Comparison of ENCODE assay signal across 8 mouse cellular contexts in the genomic region with DNA sequence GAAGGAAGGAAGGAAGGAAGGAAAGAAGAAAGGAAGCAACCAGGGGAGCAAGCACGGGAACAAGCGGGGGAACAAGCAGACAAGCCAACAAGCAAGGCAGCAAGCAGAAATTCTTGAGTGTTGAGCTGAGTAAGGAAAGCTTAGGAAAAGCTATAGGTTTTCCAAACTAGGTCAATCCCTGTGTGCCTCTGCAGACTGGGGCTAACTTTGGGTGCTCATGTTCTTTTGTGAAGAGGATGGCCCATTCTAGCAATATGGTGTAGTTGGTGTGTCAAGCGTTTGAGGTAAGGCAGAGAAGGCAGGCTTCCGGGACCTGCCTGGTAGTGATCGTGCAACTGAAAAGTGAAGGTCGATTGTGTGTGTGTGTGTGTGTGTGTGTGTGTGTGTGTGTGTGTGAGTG. TPM values are rescaled to one million over a fixed set of nuclear protein-coding genes. Genes with fewer than 3 reads are reported as not detected.
A peak's percentile ranks its signal among the peaks of the same experiment; 100 is the strongest.
DNase-seq lines count a peak whose midpoint lies in the region; ATAC-seq lines count a peak whose summit lies in the region.

No protein-coding gene starts in this region.

- H3K9me3 ChIP-seq in kidney, embryonic 14.5 days (ENCODE audit: control insufficient read depth, low read length), result no peaks in the 10 kb centered on the region
- no peaks in the 10 kb centered on the region for H3K9me3 ChIP-seq in intestine, embryonic 16.5 days (ENCODE audit: control insufficient read depth, low read length)
- no peaks in the 10 kb centered on the region for H3K9me3 ChIP-seq in hindbrain, embryonic 14.5 days (ENCODE audit: control insufficient read depth, low read length)

- H3K4me1 ChIP-seq in kidney, embryonic 14.5 days (ENCODE audit: control insufficient read depth, insufficient read depth, low read length), result no peaks in the 10 kb centered on the region
- peaks cover 3% of the 10 kb centered on the region; the same call in 1 of the 2 replicates for H3K4me1 ChIP-seq in intestine, embryonic 16.5 days (ENCODE audit: control insufficient read depth, insufficient read depth, low read length)
- no peaks in the 10 kb centered on the region for H3K4me1 ChIP-seq in hindbrain, embryonic 14.5 days (replicated peaks; ENCODE audit: control insufficient read depth, insufficient read depth, low read length)

- H3K27ac ChIP-seq in kidney, embryonic 14.5 days (ENCODE audit: low read depth, low read length), result no peak overlapping the region
- H3K27ac ChIP-seq in intestine, embryonic 16.5 days (ENCODE audit: low read length), result no peak overlapping the region
- H3K27ac ChIP-seq in hindbrain, embryonic 14.5 days, result no peak overlapping the region

- peak; percentile 10 for DNase-seq in kidney, postnatal 10 days
- DNase-seq in urinary bladder, adult 18-20 months (ENCODE audit: low spot score in 2 of 2), result peak; percentile 1 to 10
- no peak for DNase-seq in urinary bladder, postnatal 36 days (ENCODE audit: low spot score in 2 of 2)
- DNase-seq in cerebellum, postnatal 14 days, result peak; percentile 21 to 25
- DNase-seq in left cerebral cortex, adult 8-10 months (ENCODE audit: low spot score in 2 of 2), result peak; percentile 10 to 28
- DNase-seq in hindbrain, embryonic 14.5 days (ENCODE audit: low spot score), result no peak

- no peaks in the 10 kb centered on the region for H3K27me3 ChIP-seq in kidney, embryonic 14.5 days (ENCODE audit: control insufficient read depth, insufficient read depth, low read length)
- no peaks in the 10 kb centered on the region for H3K27me3 ChIP-seq in intestine, embryonic 16.5 days (replicated peaks; ENCODE audit: control insufficient read depth, insufficient read depth, low read length)
- no peaks in the 10 kb centered on the region for H3K27me3 ChIP-seq in hindbrain, embryonic 14.5 days (ENCODE audit: control insufficient read depth, insufficient read depth, low read length)

- 77% methylated on average over 6 of the region's 6 CpGs for WGBS in kidney, embryonic 14.5 days
- 82% methylated on average over 6 of the region's 6 CpGs for WGBS in intestine, embryonic 16.5 days
- 91% methylated on average over 6 of the region's 6 CpGs for WGBS in hindbrain, embryonic 14.5 days

- no peak overlapping the region for H3K4me3 ChIP-seq in kidney, embryonic 14.5 days (ENCODE audit: low read length)
- no peak overlapping the region for H3K4me3 ChIP-seq in intestine, embryonic 16.5 days (ENCODE audit: low read length)
- no peak overlapping the region for H3K4me3 ChIP-seq in hindbrain, embryonic 14.5 days (replicated peaks; ENCODE audit: low read length)

- no peak for ATAC-seq in kidney, embryonic 14.5 days (ENCODE audit: low FRiP score, low TSS enrichment)
- no peak for ATAC-seq in intestine, embryonic 16.5 days
- ATAC-seq in hindbrain, embryonic 14.5 days (ENCODE audit: low FRiP score), result no peak

- H3K4me2 ChIP-seq in kidney, embryonic 14.5 days (replicated peaks; ENCODE audit: low read depth, low read length), result no peak overlapping the region
- H3K4me2 ChIP-seq in intestine, embryonic 16.5 days (ENCODE audit: low read depth, low read length), result no peak overlapping the region
- H3K4me2 ChIP-seq in hindbrain, embryonic 14.5 days (replicated peaks), result no peak overlapping the region

- no peak overlapping the region for H3K9ac ChIP-seq in kidney, embryonic 14.5 days (ENCODE audit: low read depth, low read length)
- H3K9ac ChIP-seq in intestine, embryonic 16.5 days (ENCODE audit: low read depth, low read length), result no peak overlapping the region
- no peak overlapping the region for H3K9ac ChIP-seq in hindbrain, embryonic 14.5 days

- H3K36me3 ChIP-seq in kidney, embryonic 14.5 days (ENCODE audit: control insufficient read depth, insufficient read depth, low read length), result no peaks in the 10 kb centered on the region
- no peaks in the 10 kb centered on the region for H3K36me3 ChIP-seq in intestine, embryonic 16.5 days (ENCODE audit: control insufficient read depth, insufficient read depth, low read length)
- H3K36me3 ChIP-seq in hindbrain, embryonic 14.5 days (replicated peaks; ENCODE audit: control insufficient read depth, insufficient read depth), result no peaks in the 10 kb centered on the region

RNA-seq across cellular contexts. Expression of a gene that starts 54.8 kb away (rescaled TPM):
- polyA plus RNA-seq in kidney, embryonic 14.5 days (2014; fragmentation: Nextera tagmentation; extraction: Ambion mirVana), result 114 and 144 TPM in 2 replicates
- total RNA-seq in left cerebral cortex, adult 8-10 months (2022), result 10 to 100 TPM; 13.4 to 16.8 (median 15.1) TPM
- polyA plus RNA-seq in intestine, embryonic 16.5 days (2015; fragmentation: Nextera tagmentation; extraction: Ambion mirVana), result 50.0 and 54.6 TPM in 2 replicates
- 51.2 and 55.1 TPM in 2 replicates for polyA plus RNA-seq in hindbrain, embryonic 14.5 days (2014; fragmentation: Nextera tagmentation; extraction: Ambion mirVana)

Comparison
In these comparisons a context has a peak if more than half of its experiments do, and no peak if none do; other contexts are left out.
1. DNase-seq: peak in kidney, postnatal 10 days (single experiment), urinary bladder, adult 18-20 months (2 of 2), cerebellum, postnatal 14 days (2 of 2) and left cerebral cortex, adult 8-10 months (2 of 2); none in urinary bladder, postnatal 36 days (0 of 2) and hindbrain, embryonic 14.5 days (single experiment).